Mouse (Mus musculus): ENCODE data around the gene Elf4. TPM values are rescaled to one million over a fixed set of nuclear protein-coding genes. Genes with fewer than 3 reads are reported as not detected.

Elf4 gene
- polyA plus RNA-seq, 1 experiment = not detected

GRCm38 (mm10) chrX:48383643-48384042, 79.3 kb downstream of the Elf4 start:
- TF ChIP-seq CTCF (IDR thresholded peaks at IDR 0.05; ENCODE audit: insufficient read depth, low read depth, low read length) (0 out of 2 replicates have a peak, but pooled peaks have one; percentile 37), POLR2A (IDR thresholded peaks at IDR 0.05; ENCODE audit: insufficient read depth, low read depth, low read length) (no peak)
- Histone ChIP-seq H3K4me3 (ENCODE audit: insufficient read depth, low read depth, low read length) (no peak overlapping the region), H3K27ac (ENCODE audit: insufficient read depth, low read depth, low read length) (no peak overlapping the region), H3K4me1 (ENCODE audit: control insufficient read depth, insufficient read depth, low read length) (0 out of 2 replicates have a peak, but pooled peaks cover 3% of the 10 kb centered on the region)
- 53% methylated on average over 7 of the region's 7 CpGs for WGBS

- Histone ChIP-seq H3K4me1 (ENCODE audit: control insufficient read depth, insufficient read depth, low read length) (peaks cover 7% of the 10 kb centered on the region; the same call in 1 of the 2 replicates), H3K4me3 (ENCODE audit: insufficient read depth, low read depth, low read length) (no peak overlapping the region), H3K27ac (ENCODE audit: insufficient read depth, low read depth, low read length) (no peak overlapping the region)
- TF ChIP-seq POLR2A (IDR thresholded peaks at IDR 0.05; ENCODE audit: insufficient read depth, low read depth, low read length) = no peak
- no peak for TF ChIP-seq CTCF (IDR thresholded peaks at IDR 0.05; ENCODE audit: insufficient read depth, low read depth, low read length)
- 82% methylated on average over 9 of the region's 9 CpGs for WGBS
These were observed 95.1 kb downstream of the Elf4 start for GRCm38 (mm10) chrX:48367841-48368240.

GRCm38 (mm10) chrX:48365836-48366577, 96.9 kb downstream of the Elf4 start:
- H3K27ac ChIP-seq (ENCODE audit: insufficient read depth, low read depth, low read length) = no peak overlapping the region
- H3K4me1 ChIP-seq (ENCODE audit: control insufficient read depth, insufficient read depth, low read length) = peaks cover 7% of the 10 kb centered on the region; the same call in 1 of the 2 replicates
- H3K4me3 ChIP-seq (ENCODE audit: insufficient read depth, low read depth, low read length) = no peak overlapping the region
- TF ChIP-seq POLR2A (IDR thresholded peaks at IDR 0.05; ENCODE audit: insufficient read depth, low read depth, low read length) (no peak), CTCF (IDR thresholded peaks at IDR 0.05; ENCODE audit: insufficient read depth, low read depth, low read length) (no peak)
- 68% methylated on average over 15 of the region's 15 CpGs for WGBS

Other genes with a start within 250 kb of the Elf4 start
- not detected in 2 replicates for gene Utp14a, start 206.3 kb downstream of the Elf4 start, polyA plus RNA-seq (2012; ENCODE audit: insufficient read depth, insufficient read length, low replicate concordance, missing spikeins)
- gene Bcorl1, start 121.8 kb downstream of the Elf4 start, polyA plus RNA-seq (2012; ENCODE audit: insufficient read depth, insufficient read length, low replicate concordance, missing spikeins) = not detected in 2 replicates
- gene Aifm1, start 50.4 kb upstream of the Elf4 start, polyA plus RNA-seq (2012; ENCODE audit: insufficient read depth, insufficient read length, low replicate concordance, missing spikeins) = not detected in 2 replicates
- gene Rab33a, start 56.2 kb upstream of the Elf4 start, polyA plus RNA-seq (2012; ENCODE audit: insufficient read depth, insufficient read length, low replicate concordance, missing spikeins) = not detected in 2 replicates
- gene Zfp280c, start 131.4 kb upstream of the Elf4 start, polyA plus RNA-seq (2012; ENCODE audit: insufficient read depth, insufficient read length, low replicate concordance, missing spikeins) = not detected in 2 replicates
- gene Slc25a14, start 160.3 kb upstream of the Elf4 start, polyA plus RNA-seq (2012; ENCODE audit: insufficient read depth, insufficient read length, low replicate concordance, missing spikeins) = not detected in 2 replicates
- gene Gpr119, start 211.3 kb upstream of the Elf4 start, polyA plus RNA-seq (2012; ENCODE audit: insufficient read depth, insufficient read length, low replicate concordance, missing spikeins) = not detected in 2 replicates
- not detected in 2 replicates for gene Rbmx2, start 231.9 kb upstream of the Elf4 start, polyA plus RNA-seq (2012; ENCODE audit: insufficient read depth, insufficient read length, low replicate concordance, missing spikeins)

Data from olfactory bulb, adult 2 months (tissue).